Mouse (Mus musculus): Measurements from ENCODE around the gene Ebf3. TPM values are rescaled to one million over a fixed set of nuclear protein-coding genes. Genes with fewer than 3 reads are reported as not detected.

The Ebf3 gene
- polyA plus RNA-seq, 2 experiments = 0.07 TPM; not detected in 1

- Histone ChIP-seq H3K27me3 (ENCODE audit: control insufficient read depth, insufficient read depth, low read length) (peaks cover 100% of the 10 kb centered on the region), H3K9ac (replicated peaks) (no peak overlapping the region), H3K9me3 (ENCODE audit: control insufficient read depth, low read length) (no peaks in the 10 kb centered on the region), H3K4me3 (ENCODE audit: insufficient read depth in 1 of 2, low read depth in 2 of 2, low read length in 2 of 2) (peak overlapping the region in 1 of 2 experiments; percentile 42; a peak in 1 of 4 replicates), H3K27ac (no peak overlapping the region), H3K36me3 (replicated peaks; ENCODE audit: control insufficient read depth, insufficient read depth, low read depth) (no peaks in the 10 kb centered on the region), H3K4me1 (replicated peaks; ENCODE audit: control insufficient read depth in 2 of 2, insufficient read depth in 2 of 2, low read length in 1 of 2) (no peaks in the 10 kb centered on the region), H3K4me2 (ENCODE audit: low read depth) (peak overlapping the region; percentile 60; the same call in 1 of the 2 replicates)
- TF ChIP-seq EP300 (IDR thresholded peaks at IDR 0.05; ENCODE audit: low read depth) (no peak), CTCF (IDR thresholded peaks at IDR 0.05; ENCODE audit: low read depth) (no peak)
- WGBS (ENCODE audit: insufficient replicate concordance) = 2% methylated on average over 48 of the region's 48 CpGs
- ATAC-seq (ENCODE audit: insufficient read depth) (peak; percentile 33), DNase-seq (ENCODE audit: low read depth in 3 of 3, low spot score in 3 of 3) (no peak)
These were observed 682 bp upstream of the Ebf3 start for GRCm38 (mm10) chr7:137314710-137315543.

GRCm38 (mm10) chr7:137313183-137313903 lies 902 bp downstream of the Ebf3 start:
- Histone ChIP-seq H3K9me3 (ENCODE audit: control insufficient read depth, low read length) (no peaks in the 10 kb centered on the region), H3K27ac (no peak overlapping the region), H3K36me3 (replicated peaks; ENCODE audit: control insufficient read depth, insufficient read depth, low read depth) (no peaks in the 10 kb centered on the region), H3K4me2 (ENCODE audit: low read depth) (peak overlapping the region; percentile 60), H3K4me1 (replicated peaks; ENCODE audit: control insufficient read depth in 2 of 2, insufficient read depth in 2 of 2, low read length in 1 of 2) (no peaks in the 10 kb centered on the region), H3K27me3 (ENCODE audit: control insufficient read depth, insufficient read depth, low read length) (peaks cover 100% of the 10 kb centered on the region), H3K9ac (replicated peaks) (no peak overlapping the region), H3K4me3 (ENCODE audit: insufficient read depth in 1 of 2, low read depth in 2 of 2, low read length in 2 of 2) (peak overlapping the region; percentile 28 to 42)
- DNase-seq (ENCODE audit: low read depth in 3 of 3, low spot score in 3 of 3) = no peak
- TF ChIP-seq CTCF (IDR thresholded peaks at IDR 0.05; ENCODE audit: low read depth) (no peak), EP300 (IDR thresholded peaks at IDR 0.05; ENCODE audit: low read depth) (no peak)
- WGBS (ENCODE audit: insufficient replicate concordance) = 1% methylated on average over 63 of the region's 79 CpGs
- no peak for ATAC-seq (ENCODE audit: insufficient read depth)

- Histone ChIP-seq H3K9me3 (ENCODE audit: control insufficient read depth, low read length) (no peaks in the 10 kb centered on the region), H3K4me2 (ENCODE audit: low read depth) (peak overlapping the region; percentile 60), H3K4me3 (ENCODE audit: insufficient read depth in 1 of 2, low read depth in 2 of 2, low read length in 2 of 2) (peak overlapping the region in 1 of 2 experiments; percentile 42; a peak in 2 of 4 replicates), H3K27me3 (ENCODE audit: control insufficient read depth, insufficient read depth, low read length) (peaks cover 100% of the 10 kb centered on the region), H3K27ac (no peak overlapping the region), H3K36me3 (replicated peaks; ENCODE audit: control insufficient read depth, insufficient read depth, low read depth) (no peaks in the 10 kb centered on the region), H3K9ac (replicated peaks) (no peak overlapping the region), H3K4me1 (replicated peaks; ENCODE audit: control insufficient read depth in 2 of 2, insufficient read depth in 2 of 2, low read length in 1 of 2) (no peaks in the 10 kb centered on the region)
- DNase-seq (ENCODE audit: low read depth in 3 of 3, low spot score in 3 of 3) (no peak), ATAC-seq (ENCODE audit: insufficient read depth) (no peak)
- TF ChIP-seq EP300 (IDR thresholded peaks at IDR 0.05; ENCODE audit: low read depth) (no peak), CTCF (IDR thresholded peaks at IDR 0.05; ENCODE audit: low read depth) (no peak)
- WGBS (ENCODE audit: insufficient replicate concordance) = 1% methylated on average over 10 of the region's 10 CpGs
These were observed 1.4 kb downstream of the Ebf3 start for GRCm38 (mm10) chr7:137312933-137313182.

GRCm38 (mm10) chr7:137312166-137312932 lies 1.9 kb downstream of the Ebf3 start:
- Histone ChIP-seq H3K9me3 (ENCODE audit: control insufficient read depth, low read length) (no peaks in the 10 kb centered on the region), H3K27me3 (ENCODE audit: control insufficient read depth, insufficient read depth, low read length) (peaks cover 98% of the 10 kb centered on the region), H3K4me2 (ENCODE audit: low read depth) (no peak overlapping the region), H3K9ac (replicated peaks) (no peak overlapping the region), H3K36me3 (replicated peaks; ENCODE audit: control insufficient read depth, insufficient read depth, low read depth) (no peaks in the 10 kb centered on the region), H3K4me3 (ENCODE audit: insufficient read depth in 1 of 2, low read depth in 2 of 2, low read length in 2 of 2) (no peak overlapping the region; a peak in 1 of 4 replicates), H3K4me1 (replicated peaks; ENCODE audit: control insufficient read depth in 2 of 2, insufficient read depth in 2 of 2, low read length in 1 of 2) (no peaks in the 10 kb centered on the region), H3K27ac (no peak overlapping the region)
- no peak for ATAC-seq (ENCODE audit: insufficient read depth)
- 2% methylated on average over 17 of the region's 17 CpGs for WGBS (ENCODE audit: insufficient replicate concordance)
- TF ChIP-seq EP300 (IDR thresholded peaks at IDR 0.05; ENCODE audit: low read depth) = no peak
- TF ChIP-seq CTCF (IDR thresholded peaks at IDR 0.05; ENCODE audit: low read depth) = no peak
- no peak for DNase-seq (ENCODE audit: low read depth in 3 of 3, low spot score in 3 of 3)
